Mouse (Mus musculus) spleen, adult 10 weeks (tissue): ENCODE results near the gene Plscr1. TPM values are rescaled to one million over a fixed set of nuclear protein-coding genes. Genes with fewer than 3 reads are reported as not detected.

ENCODE experiments used
- polyA plus RNA-seq: library from polyadenylated mRNA; stranded (reverse); fragments of 350-450 nt; fragmentation: Illumina TruSeq; extraction: RNeasy Lipid Tissue Mini Kit (QIAGEN cat#74804); gene quantifications from one replicate; pipeline ENCODE4 v1.2.3, GENCODE M21; 2015; ENCODE audit warnings: low replicate concordance; ENCODE audit not compliant: insufficient read depth

The Plscr1 gene
- polyA plus RNA-seq = 22.1 TPM

DNA sequence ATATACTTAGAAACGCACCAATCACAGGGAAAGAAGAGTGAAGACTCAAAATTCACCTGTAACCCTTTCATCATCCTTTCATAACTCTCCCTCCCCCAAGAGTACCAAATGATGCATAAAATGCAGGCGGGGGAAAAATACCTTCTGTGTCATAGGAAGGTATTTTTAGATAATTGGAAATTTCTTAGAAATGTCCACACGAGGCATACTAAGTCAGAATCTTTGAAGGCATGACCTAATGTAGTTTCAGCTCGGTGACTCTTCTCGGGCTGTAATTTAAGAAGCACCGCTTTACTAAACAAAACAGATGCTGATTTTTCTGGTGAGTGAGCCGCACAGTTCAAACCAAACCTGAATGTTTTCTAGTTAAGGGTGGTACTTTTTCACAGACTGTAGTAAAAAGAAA lies at the start of gene Plscr1:
Gene Plscr1 (plus strand): TSS at position 304 of the 406 bp plus-strand sequence.

DNA sequence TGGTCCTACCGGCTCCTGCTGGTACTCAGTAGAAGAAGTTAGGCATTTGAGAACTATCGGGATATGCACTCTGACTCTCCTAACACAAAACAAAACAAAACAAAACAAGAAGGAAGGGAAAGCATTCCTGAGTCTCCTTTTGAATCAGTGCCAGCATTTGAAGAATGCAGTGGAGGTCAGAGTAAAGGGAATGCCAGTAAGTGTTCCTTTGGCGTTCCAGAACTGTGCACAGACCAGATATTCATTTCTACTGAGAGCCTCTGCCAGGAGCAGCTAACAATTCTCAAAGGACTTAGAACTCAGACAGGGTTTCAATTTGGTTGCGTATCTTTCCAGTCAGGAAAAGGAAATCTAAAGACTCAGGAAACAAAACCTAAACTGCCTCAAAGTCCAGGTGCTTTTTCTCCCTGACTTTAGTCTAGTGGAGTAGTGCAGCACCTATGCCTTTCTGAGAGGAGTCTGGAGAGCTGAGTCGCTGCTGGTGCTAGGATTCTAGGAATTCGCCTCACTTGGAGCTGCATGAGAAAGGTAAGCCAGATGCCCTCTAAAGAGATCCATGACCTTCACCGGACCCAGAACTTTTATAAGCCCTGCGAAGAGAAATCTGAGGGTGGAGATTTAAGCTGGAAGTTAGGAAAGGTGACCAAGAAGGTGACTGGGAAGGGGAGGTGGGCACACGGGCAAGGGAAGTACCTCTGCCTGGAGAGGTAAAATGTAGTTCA lies 26.1 kb downstream of the Plscr1 start, which contains the start of gene Plscr2:
Gene Plscr2 (plus strand): TSS at position 117 of the 722 bp plus-strand sequence.

GRCm38 (mm10) chr9:92309077-92309476 lies 59.5 kb downstream of the Plscr1 start, which contains the start of gene 1700057G04Rik:
Gene 1700057G04Rik, plus strand, starts transcription at chr9:92309377.

Other genes with a start within 250 kb of the Plscr1 start
- gene Plscr5, start 56.8 kb upstream of the Plscr1 start, polyA plus RNA-seq = not detected
- 7.1 TPM for gene Plscr2, start 25.9 kb downstream of the Plscr1 start, polyA plus RNA-seq
- not detected for gene 1700057G04Rik, start 59.6 kb downstream of the Plscr1 start, polyA plus RNA-seq
- 17.0 TPM for gene Plscr4, start 207.6 kb downstream of the Plscr1 start, polyA plus RNA-seq